Mouse (Mus musculus) testis, adult 2 months (tissue): Measurements from ENCODE around the gene Rbm38. TPM values are rescaled to one million over a fixed set of nuclear protein-coding genes. Genes with fewer than 3 reads are reported as not detected.

Source experiments
- H3K27ac ChIP-seq: fragments of 200-500 bp; 2 replicates; pipeline ENCODE4 v1.5.1; 2012; ENCODE audit warnings: low read depth, low read length; ENCODE audit not compliant: control insufficient read depth, insufficient read depth
- H3K27me3 ChIP-seq: fragments of 200-500 bp; 2 replicates; pipeline ENCODE4 v1.6.1; 2012; ENCODE audit warnings: mild to moderate bottlenecking, low read length, moderate library complexity; ENCODE audit not compliant: control insufficient read depth, insufficient read depth
- H3K36me3 ChIP-seq: fragments of 200-500 bp; 2 replicates; pipeline ENCODE4 v1.6.1; 2012; ENCODE audit warnings: mild to moderate bottlenecking, low read length; ENCODE audit not compliant: control insufficient read depth, insufficient read depth
- H3K4me1 ChIP-seq: fragments of 200-500 bp; 2 replicates; pipeline ENCODE4 v1.6.1; 2012; ENCODE audit warnings: low read length; ENCODE audit not compliant: control insufficient read depth, insufficient read depth
- H3K4me3 ChIP-seq: fragments of 200-500 bp; 2 replicates; pipeline ENCODE4 v1.5.1; 2012; ENCODE audit warnings: low read depth, mild to moderate bottlenecking, low read length, moderate library complexity, mixed read lengths; ENCODE audit not compliant: control insufficient read depth
- CTCF ChIP-seq: fragments of 200-500 bp; IDR thresholded peaks from 2 replicates; pipeline ENCODE4 v1.5.1; 2012; ENCODE audit warnings: low read depth, mild to moderate bottlenecking, inconsistent platforms, low read length, moderate library complexity; ENCODE audit not compliant: control insufficient read depth, insufficient read depth, insufficient replicate concordance
- POLR2A ChIP-seq: fragments of 200-500 bp; IDR thresholded peaks from 2 replicates; pipeline ENCODE4 v1.6.1; 2012; ENCODE audit warnings: low read depth, mild to moderate bottlenecking, inconsistent platforms, low read length, moderate library complexity; ENCODE audit not compliant: control insufficient read depth
- polyA plus RNA-seq: library from polyadenylated mRNA; depleted of rRNA; stranded (reverse); fragments of >200 nt; gene quantifications from 2 replicates; pipeline ENCODE4 v1.2.3, GENCODE M21; 2012

Gene Rbm38
- polyA plus RNA-seq, 1 experiment = 33.7 TPM

DNA sequence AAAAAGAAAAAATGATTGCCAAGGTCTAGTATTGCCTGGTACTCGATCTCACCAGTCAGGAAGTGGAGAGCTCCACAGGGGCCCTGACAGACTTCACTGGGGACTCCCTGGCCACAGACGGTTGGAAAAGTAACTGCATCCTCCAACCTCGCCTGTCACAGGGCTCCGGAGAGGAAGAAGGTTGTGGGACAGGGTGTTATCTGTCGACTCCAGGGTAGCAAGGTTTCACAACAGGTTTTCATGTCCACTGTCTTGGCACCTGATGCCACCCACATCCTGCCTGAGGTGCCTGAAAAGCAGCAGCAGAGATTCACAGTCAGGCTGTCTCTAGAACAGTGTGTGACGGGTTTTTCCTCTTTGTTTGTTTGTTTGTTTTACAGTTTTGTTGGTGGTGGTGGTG lies 2.4 kb upstream of the Rbm38 start:
- TF ChIP-seq CTCF = no peak
- Histone ChIP-seq H3K27me3 (no peaks in the 10 kb centered on the region), H3K4me1 (peaks cover 38% of the 10 kb centered on the region), H3K4me3 (no peak overlapping the region), H3K36me3 (no peaks in the 10 kb centered on the region), H3K27ac (no peak overlapping the region)

DNA sequence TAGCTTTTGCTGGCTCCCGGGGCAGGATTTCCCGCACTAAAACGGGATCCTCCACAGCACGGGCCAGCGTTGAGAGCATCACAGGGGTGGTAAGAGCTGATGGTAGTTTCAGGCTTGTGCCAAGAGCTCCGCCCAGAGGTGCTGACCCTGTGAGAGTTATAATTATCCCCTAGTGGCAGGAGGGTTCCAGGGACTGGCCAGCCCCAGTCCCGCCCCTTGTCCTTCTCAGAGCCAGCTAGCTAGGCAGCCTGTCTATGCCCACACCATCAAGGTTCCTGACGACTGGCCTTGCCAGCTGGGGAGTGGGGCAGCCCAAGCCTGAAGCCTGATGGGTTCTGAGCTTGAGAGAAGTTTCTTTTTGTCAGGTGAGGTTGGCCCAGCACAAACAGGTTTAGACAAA lies 1.7 kb upstream of the Rbm38 start:
- Histone ChIP-seq H3K4me3 (no peak overlapping the region), H3K4me1 (peaks cover 38% of the 10 kb centered on the region), H3K27ac (no peak overlapping the region), H3K27me3 (no peaks in the 10 kb centered on the region), H3K36me3 (no peaks in the 10 kb centered on the region)
- TF ChIP-seq POLR2A (no peak), CTCF (no peak)

DNA sequence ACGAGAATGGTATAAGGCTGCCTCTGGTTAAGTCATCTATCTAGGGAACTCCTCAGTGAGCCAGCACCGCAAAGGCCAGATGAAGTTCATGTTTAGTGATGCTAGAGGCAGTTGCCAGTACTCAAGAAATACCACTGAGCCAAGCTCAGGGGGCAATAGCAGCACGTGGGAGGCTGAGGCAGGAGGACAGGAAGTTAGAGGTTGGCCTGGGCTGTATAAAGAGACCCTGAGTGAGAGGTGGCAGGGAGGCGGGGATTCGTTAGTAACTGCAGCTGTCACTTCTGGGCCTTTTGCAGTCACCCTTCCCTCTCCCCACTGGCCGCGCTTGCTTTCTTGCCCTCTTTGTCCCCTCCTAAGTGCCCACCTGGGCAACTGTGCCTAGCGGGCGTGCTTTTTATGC lies 976 bp upstream of the Rbm38 start:
- Histone ChIP-seq H3K36me3 (no peaks in the 10 kb centered on the region), H3K4me3 (peak overlapping the region; percentile 74), H3K27ac (peak overlapping the region; percentile 50; the same call in 1 of the 2 replicates), H3K4me1 (peaks cover 38% of the 10 kb centered on the region), H3K27me3 (no peaks in the 10 kb centered on the region)
- TF ChIP-seq CTCF = no peak
- TF ChIP-seq POLR2A = no peak

GRCm38 (mm10) chr2:173019790-173020189 lies 508 bp upstream of the Rbm38 start:
- no peaks in the 10 kb centered on the region for H3K27me3 ChIP-seq
- H3K4me3 ChIP-seq = peak overlapping the region; percentile 74
- H3K36me3 ChIP-seq = no peaks in the 10 kb centered on the region
- H3K4me1 ChIP-seq = peaks cover 38% of the 10 kb centered on the region
- peak overlapping the region; percentile 50; the same call in 1 of the 2 replicates for H3K27ac ChIP-seq
- TF ChIP-seq CTCF (0 out of 2 replicates have a peak, but pooled peaks have one; percentile 9), POLR2A (no peak; the same call in 1 of the 2 replicates)

DNA sequence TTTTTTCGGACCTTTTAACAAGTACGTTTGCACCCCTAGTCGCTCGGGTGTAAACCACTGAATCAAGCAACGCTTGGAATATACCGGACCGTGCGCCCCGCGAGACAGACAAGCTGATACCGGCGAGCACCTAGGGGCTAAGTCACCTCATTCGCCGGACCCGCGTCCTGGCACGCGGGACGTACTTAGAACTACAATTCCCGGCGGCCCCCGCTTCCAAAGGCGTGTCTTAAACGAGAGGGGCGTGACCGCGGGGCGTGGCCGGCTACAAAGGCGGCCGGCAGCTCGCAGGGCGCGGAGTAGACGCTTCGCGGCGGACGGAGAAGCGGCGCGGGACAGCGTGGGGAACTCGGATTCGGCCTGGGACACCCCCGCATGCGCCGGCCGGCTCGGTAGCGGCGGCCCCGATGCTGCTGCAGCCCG lies 1.3 kb downstream of the Rbm38 start:
- H3K4me3 ChIP-seq = peak overlapping the region; percentile 81
- no peaks in the 10 kb centered on the region for H3K36me3 ChIP-seq
- TF ChIP-seq CTCF (no peak), POLR2A (peak; percentile 97)
- H3K27me3 ChIP-seq = no peaks in the 10 kb centered on the region
- peaks cover 38% of the 10 kb centered on the region for H3K4me1 ChIP-seq
- H3K27ac ChIP-seq = peak overlapping the region; percentile 19; the same call in 1 of the 2 replicates

DNA sequence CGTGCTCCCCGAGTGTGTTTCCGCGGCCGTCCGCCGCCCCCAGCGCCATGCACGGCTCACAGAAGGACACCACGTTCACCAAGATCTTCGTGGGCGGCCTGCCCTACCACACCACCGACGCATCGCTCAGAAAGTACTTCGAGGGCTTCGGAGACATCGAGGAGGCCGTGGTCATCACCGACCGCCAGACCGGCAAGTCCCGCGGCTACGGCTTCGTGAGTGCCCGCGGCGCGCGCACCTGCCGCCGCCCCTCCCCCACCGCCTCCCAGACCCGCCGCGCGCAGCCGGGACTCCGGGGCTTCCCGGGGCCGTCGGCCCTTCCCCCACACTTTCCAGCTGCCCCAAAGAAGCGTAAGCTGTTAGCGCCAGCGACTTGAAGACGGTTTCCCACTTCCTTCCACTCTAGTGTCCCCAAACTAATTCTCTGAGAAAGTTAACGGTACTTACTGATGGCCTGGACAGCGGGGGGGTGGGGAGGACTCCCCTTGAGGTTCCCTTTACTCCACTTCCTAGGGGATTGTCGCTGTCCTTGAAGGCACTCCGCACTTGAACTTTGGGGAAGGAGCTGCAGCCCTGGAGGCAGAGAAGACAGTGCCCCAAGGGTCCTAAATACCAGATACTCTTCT lies 1.9 kb downstream of the Rbm38 start:
- no peaks in the 10 kb centered on the region for H3K27me3 ChIP-seq
- H3K4me1 ChIP-seq = peaks cover 38% of the 10 kb centered on the region
- TF ChIP-seq POLR2A = no peak
- no peak for TF ChIP-seq CTCF
- peak overlapping the region; percentile 51; the same call in 1 of the 2 replicates for H3K27ac ChIP-seq
- H3K4me3 ChIP-seq = peak overlapping the region; percentile 81
- no peaks in the 10 kb centered on the region for H3K36me3 ChIP-seq

DNA sequence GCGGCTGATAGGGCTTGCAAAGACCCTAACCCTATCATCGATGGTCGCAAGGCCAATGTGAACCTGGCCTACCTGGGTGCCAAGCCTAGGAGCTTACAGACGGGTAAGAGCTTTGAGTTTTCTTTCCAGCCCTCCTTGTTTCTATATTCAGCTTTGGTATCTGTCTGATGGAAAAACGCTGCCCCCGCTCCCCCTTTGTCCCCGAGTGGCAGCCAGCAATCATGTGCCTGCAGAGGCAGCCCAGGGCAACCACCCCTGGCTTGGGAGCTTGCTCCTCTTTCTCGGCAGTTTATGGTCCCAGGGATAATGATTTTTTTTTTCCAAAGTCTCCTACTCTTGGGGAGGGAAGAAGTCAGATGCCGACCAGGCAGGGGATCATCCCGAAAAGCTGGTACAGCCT lies 2.5 kb downstream of the Rbm38 start:
- H3K4me1 ChIP-seq = peaks cover 38% of the 10 kb centered on the region
- TF ChIP-seq CTCF = no peak
- TF ChIP-seq POLR2A = no peak
- H3K27ac ChIP-seq = no peak overlapping the region; the same call in 1 of the 2 replicates
- H3K27me3 ChIP-seq = no peaks in the 10 kb centered on the region
- no peaks in the 10 kb centered on the region for H3K36me3 ChIP-seq
- H3K4me3 ChIP-seq = peak overlapping the region; percentile 81
